Mouse (Mus musculus) mature B cell (primary cell): ENCODE measurements around the gene Ppp2r5d.

Experiments
- in situ Hi-C: fragments of 300-500 bp; cut with MboI; formaldehyde crosslinking; loops from 2 replicates; pipeline ENCODE4 v1.14.3; 2019

The Ppp2r5d gene

GRCm38 (mm10) chr17:46704887-46705835 is at the start of gene Ppp2r5d:
Ppp2r5d (minus strand) TSS chr17:46705111.
- in situ Hi-C loops = no loop called here

- in situ Hi-C loops = no loop called here
These were observed 47.1 kb upstream of the Ppp2r5d start, which contains the start of gene Cnpy3 for GRCm38 (mm10) chr17:46751794-46752556. Cnpy3 (minus strand) TSS chr17:46752214.

DNA sequence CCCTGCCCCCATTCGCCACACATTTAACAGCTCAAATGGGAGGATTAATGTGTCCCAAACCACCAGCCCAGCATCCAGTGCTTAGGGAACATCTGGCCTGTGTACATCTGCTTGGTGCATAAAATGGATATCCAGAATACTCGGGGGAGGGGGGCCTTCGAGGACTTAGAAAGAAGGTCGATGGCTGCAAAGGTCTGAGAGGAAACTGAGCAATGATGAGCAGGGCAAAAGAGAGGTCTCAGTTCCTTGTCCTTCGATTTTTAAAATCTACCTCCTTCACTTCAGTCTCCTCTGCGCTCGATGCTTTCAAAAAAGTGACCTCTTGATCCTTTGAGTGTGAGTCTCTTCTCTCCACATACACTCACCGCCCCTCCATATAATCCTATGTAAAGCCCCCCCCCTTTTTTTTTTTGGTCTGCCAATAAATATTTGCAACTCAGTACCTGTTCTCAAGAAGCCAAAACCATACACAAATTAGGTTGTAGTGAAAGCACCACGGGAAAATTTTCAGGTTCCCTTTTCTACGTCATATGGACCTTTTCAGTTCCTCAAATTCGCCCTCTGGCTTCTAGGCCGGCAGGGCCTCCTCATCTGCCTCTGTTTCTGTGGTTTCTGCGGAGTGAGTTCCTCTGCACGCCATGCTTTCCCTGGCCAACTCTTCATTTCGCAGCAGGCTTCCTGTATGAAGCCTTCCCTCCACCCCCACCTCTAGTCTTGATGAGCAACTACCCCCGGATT is 46.3 kb upstream of the Ppp2r5d start:
- in situ Hi-C loops = no loop called here

DNA sequence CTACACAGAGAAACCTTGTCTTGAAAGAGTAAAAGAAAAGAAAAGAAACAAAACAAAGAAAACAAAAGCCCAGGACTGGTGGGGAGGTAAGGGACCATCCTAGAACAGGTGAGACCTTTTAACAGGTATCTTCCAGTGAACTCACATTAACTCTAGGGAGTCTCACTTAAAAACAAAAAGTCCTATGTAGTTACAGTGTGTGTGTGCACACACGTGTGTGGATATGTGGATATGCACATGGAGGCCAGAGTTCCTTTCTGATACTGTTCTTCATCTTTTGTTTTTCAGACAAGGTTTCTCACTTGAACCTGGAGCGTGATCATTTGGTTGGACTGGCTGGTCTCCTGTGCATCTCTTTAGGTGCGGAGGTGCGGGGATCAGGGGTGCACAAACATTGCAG is 45.7 kb upstream of the Ppp2r5d start:
- in situ Hi-C loops = no loop called here

- in situ Hi-C loops = no loop called here
These were observed 44.4 kb upstream of the Ppp2r5d start for GRCm38 (mm10) chr17:46749282-46749681.

GRCm38 (mm10) chr17:46747806-46748205 is 42.9 kb upstream of the Ppp2r5d start:
- in situ Hi-C loops = no loop called here

DNA sequence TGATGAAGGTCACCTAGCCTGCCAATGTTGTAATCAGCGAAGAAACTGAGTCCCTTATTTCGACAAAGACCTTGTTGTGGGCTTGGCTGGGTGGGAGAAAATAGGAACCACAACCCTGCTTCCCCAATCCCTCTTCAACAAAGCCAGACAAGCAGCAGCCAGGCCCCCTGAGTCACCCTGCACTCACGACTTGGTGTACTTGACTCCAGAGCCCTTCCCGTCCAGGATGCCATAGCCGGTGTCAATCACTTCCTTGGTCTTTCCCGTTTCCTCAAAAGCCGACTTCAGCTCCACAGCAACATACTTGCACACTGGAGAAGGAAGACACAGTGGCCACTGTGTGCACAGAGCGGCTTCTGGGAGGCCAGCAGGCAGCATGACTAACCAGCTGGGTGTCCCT is 42.3 kb upstream of the Ppp2r5d start:
- in situ Hi-C loops = no loop called here

DNA sequence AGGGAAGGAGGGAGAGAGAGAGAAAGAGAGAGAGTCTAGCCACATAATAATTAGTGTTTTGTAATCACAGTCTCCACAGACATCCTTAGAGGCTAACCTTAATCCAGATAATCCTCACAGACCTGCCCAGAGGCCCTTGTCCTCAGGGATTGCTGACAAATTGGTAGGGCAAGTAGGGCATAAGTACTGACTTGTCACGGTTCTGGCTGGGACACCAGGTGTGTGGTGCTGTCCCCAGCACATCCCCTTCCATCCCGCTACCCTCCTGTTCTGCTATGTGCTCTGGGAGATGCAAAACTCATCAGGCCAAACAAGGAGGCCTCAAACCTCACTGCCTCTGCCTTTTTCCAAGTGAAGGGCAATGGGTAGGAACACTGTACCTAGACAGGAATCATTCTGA is 40.6 kb upstream of the Ppp2r5d start:
- in situ Hi-C loops = no loop called here

DNA sequence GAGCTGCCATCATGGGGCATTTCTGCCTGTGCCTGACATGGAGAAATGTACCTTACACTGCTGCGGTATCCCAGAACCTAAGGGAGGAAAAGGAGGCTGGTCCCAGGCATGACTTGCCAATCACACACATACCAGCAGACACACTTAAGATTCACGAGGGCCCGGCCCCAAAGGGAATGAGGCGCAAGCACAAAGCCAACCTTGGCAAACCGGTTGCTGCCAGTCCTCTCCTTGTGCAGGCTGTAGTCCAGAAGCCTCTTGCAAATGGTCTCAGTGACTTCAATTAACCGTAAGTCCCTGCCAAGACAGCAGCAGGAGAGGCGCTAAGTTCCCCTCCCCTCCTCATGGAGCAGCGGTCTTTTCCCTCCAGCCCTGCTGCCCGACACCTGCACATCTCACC is 38.1 kb upstream of the Ppp2r5d start:
- in situ Hi-C loops = no loop called here

DNA sequence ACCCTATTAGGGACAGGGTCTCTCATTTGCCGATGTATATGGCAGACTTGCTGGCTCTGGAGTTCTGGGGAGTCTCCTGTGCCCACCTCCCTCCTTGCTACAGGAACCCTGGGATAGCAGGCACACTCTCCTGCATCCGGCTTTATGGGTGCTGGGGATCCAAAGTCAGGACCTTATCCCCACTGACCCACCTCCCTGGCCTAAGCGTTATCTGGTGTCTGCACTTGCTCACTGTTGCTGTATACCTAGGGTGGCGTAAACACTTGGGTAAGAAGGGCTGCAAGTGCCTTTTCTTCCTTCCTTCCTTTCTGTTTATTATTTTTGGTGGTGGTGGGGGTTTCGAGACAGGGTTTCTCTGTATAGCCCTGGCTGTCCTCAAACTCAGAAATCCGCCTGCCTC is 36.4 kb upstream of the Ppp2r5d start:
- in situ Hi-C loops = no loop called here

- in situ Hi-C loops = no loop called here
These were observed 31.2 kb upstream of the Ppp2r5d start for GRCm38 (mm10) chr17:46736160-46736559.

- in situ Hi-C loops = no loop called here
These were observed 30.4 kb upstream of the Ppp2r5d start for GRCm38 (mm10) chr17:46735287-46735686.

- in situ Hi-C loops = no loop called here
These were observed 29.1 kb upstream of the Ppp2r5d start for GRCm38 (mm10) chr17:46734055-46734454.

- in situ Hi-C loops = no loop called here
These were observed 24.0 kb upstream of the Ppp2r5d start, which contains the start of gene Gnmt for GRCm38 (mm10) chr17:46728904-46729318. Gnmt (minus strand) TSS chr17:46729168.

DNA sequence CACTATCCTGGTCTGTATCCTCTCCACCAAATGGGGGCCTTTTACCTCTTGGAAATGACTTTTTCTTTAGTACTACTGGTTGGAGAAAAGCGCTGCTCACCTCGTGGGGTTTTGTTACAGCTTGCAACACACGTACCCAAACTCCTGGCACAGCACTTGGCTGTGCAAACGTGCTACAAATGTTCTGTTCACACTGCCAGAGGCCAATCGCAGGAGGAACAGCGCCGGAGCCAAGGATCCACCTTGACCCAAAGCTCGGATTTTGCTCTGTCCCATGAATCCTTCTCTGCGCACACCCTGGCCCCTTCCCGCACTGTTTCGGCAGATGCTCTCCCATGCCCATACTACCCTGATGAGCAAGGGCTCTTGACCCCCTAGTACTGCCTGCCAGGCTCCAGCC is 23.6 kb upstream of the Ppp2r5d start:
- in situ Hi-C loops = no loop called here

GRCm38 (mm10) chr17:46728021-46728420 is 23.1 kb upstream of the Ppp2r5d start:
- in situ Hi-C loops = no loop called here

DNA sequence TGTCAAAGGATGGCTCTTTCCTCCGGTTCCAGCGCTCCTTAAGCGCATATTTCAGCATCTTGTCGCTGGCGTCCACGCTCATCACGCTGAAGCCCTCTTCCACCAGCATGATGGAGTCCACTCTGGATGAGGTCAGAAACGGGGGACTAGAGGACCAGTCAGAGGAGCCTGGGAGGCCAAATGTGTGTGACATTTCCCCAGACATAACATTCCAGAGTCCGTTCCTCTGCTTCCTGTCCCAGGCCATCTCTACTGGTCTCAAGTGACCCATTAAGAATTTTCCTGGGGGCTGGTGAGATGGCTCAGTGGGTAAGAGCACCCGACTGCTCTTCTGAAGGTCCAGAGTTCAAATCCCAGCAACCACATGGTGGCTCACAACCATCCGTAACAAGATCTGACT is 22.4 kb upstream of the Ppp2r5d start:
- in situ Hi-C loops = no loop called here

DNA sequence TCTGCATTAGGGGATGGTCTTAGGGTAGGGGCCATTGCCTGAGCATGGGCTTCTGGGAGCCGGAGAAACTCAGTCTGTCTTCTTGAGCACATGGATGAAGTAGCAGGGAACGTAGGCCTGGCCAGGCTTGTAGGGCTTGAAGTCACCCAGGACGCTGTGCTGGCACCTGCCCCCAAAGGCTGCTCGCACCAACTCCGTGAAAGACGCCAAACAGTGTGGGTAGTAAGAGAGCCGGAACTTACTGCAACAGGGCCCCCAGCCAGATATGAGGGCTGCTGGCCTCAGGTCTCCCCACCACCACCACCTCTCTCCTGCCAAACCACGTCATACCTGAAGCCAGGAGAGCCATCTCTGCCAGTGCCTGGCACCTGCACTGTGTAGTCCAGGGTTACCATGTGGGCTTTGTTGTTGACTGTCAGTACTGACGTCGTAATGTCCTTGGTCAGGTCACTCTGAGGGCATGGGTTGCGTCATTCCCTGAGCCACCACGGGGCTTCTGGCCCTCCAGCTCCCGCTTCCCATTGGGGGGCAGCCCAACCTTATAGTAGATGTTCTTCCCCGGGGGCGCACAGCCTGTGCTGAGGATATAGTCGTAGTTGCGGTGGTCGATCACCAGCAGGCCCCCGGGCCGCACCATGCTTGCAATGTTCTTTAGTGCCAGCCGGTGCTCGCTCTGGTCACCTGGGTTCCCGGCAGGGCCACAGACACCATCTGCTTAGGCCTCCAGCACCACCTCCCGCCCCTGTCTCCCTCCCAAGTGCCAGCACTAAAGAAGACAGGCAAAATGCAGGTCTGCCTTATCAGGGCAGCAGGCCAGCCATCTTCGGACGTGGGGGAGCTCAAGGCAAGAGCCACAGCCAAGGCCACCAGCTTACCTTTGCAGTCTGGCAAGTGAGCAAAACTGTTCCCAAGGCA is 21.1 kb upstream of the Ppp2r5d start:
- in situ Hi-C loops = no loop called here

DNA sequence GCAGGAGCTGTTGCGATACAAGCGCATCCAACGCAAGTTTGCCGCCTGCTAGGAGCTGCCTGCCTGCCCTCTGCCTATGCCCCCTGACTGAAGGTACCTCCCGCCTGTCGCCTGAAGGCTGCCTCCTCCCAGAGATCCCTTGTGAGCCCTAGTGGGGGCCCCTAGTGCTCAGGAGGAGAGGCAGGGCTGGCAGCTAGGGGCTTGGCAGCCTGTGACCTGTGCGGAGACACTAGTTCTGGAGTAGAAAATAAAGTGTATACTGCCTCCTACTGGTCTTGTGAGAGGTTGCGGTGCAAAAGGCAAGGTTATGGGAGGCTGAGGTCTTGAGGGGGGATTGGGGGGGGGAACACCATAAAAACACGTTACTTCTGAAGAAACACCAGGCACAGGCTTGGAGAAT is 20.4 kb upstream of the Ppp2r5d start:
- in situ Hi-C loops = no loop called here

DNA sequence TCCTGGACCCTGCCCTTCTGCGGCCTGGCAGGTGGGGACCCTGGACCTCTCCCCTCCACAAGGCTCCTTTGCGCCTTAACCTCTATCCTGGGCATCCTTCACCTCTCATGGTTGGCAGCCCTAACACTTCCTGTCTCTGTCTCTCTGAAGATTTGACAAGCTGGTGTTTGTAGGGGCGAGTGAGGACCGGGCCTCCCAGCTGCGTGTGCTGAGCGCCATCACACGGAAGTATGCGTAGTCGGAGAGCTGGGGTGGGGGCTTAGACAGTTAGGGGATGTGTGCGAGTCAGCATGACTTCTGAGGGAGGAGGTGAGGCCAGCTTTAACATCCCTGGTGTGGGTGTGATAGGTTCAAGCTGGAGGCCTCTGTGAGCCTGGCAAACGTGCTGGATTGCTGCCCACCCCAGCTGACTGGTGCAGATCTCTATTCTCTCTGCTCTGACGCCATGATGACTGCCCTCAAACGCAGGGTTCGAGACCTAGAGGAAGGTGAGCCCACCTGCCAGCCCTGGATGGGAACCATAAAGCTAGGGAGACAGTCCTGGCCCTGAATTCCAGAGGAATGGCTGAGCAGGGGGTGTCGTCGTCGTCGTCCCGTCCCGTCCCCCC is 19.7 kb upstream of the Ppp2r5d start:
- in situ Hi-C loops = no loop called here

- in situ Hi-C loops = no loop called here
These were observed 16.2 kb upstream of the Ppp2r5d start for GRCm38 (mm10) chr17:46721077-46721476.
